Mouse (Mus musculus): ENCODE results near the gene Dock11. TPM values are rescaled to one million over a fixed set of nuclear protein-coding genes. Genes with fewer than 3 reads are reported as not detected.

Gene Dock11
- total RNA-seq, 2 experiments from 2014 or later, result 8.7 to 11.8 TPM

DNA sequence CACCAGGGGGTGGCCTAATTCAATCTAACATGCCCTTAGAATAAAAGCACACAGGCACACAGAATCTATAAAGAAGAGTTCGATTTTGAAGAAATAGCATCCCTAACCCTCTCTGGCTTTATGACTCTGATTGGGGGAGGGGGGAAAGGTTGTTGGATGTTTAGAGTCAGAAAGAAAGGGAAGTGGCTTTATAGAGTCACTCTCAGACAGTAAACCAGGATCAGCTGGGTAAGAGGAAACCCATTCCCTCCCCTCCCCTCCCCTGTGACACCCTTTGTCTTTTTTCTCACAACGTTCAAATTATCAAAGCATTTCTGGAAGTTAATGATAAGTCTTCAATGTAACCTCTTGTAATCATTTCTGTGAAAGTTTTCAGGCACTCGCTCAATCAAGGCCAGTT, 220.0 kb downstream of the Dock11 start:
- no peak for DNase-seq

DNA sequence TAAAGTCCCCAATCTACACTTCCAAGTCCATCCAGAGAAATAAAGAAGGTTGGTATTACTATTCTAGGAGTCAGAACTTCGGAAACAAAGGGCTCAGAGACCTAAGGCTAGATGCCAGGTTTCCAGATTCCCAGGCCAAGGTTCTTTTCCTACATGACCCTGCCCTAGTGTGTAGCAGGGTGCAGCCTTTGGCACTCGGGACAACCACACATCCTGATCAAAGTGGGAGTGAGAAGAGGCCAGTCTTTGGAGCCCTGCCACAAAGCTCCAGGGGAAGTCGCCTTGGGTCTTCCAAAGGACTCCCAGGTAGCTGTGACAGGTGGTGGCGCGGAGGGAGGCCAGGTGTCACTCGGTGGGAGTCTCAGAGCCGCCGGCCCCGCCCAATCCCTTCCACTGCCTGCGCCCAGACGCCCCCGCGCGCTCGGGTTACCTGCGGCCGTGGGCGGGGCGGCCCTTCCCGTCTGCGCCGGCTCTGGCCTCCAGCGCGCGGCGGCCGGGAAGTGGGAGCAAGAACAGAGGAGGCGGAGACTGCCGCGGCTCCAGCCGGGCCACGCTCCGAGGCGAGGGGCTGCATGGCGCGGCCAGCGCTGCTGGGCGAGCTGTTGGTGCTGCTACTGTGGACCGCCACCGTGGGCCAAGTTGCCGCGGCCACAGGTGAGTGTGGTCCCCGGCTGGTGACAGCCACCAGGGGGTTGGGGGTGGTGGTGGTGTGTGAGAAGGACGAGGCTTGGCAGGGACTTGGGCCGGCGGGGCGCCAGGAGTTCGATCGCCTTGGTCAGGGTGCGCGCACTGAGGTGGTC, 223.2 kb downstream of the Dock11 start, which contains the start of gene Il13ra1:
Gene Il13ra1 (plus strand): TSS at position 489 of the 800 bp plus-strand sequence.
- peak; percentile 45 for DNase-seq

DNA sequence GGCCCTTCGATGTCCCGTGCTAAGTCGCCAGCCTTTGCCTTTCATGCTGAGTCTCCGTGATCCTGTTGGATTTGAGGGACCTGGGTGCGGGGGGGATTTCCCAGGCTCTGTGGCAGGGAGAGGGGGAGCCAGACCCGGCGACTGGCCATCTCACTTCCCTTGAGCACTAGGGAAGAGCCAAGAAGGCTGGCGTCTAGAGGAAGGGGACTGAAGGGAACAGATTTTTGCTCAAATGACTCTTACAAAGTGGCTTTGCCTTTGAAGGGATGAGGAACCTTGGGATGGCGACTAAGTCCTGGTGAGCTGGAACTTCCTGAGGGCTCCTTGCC, 223.8 kb downstream of the Dock11 start:
- DNase-seq, result no peak

DNA sequence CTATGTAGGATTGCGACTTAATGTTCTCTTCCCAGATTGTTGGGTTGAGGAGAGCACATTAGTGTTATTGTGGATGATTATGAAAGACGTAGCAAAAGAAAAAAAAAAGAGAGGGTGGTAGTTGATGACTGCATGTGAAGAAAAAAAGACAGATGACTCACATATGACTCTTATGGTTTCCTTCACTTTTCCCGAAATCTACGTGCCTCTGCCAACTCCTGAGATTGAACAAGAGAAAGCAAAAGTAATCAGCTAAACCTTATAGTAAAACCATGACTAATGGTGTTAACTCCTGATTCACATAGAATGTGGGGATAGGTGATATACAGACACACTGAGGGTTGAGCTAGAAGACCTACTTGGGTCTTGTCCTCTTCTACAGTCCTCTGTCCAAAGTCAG, 226.5 kb downstream of the Dock11 start:
- no peak for DNase-seq

Other genes with a start within 250 kb of the Dock11 start
- gene Il13ra1, start 223.3 kb downstream of the Dock11 start, total RNA-seq (2021), result 1 to 10 TPM; 8.2 to 9.8 TPM